32 mouse cellular contexts compared by ENCODE assay signal in genomic region chrX:23422746-23423145, GRCm38 (mm10). TPM values are rescaled to one million over a fixed set of nuclear protein-coding genes. Genes with fewer than 3 reads are reported as not detected.
DNase-seq lines count a peak whose midpoint lies in the region; ATAC-seq lines count a peak whose summit lies in the region.
"Had no signal": no experiment of that assay in that cellular context is flagged by ENCODE, and none has a peak within 500 bp of the region (broad histone marks: within the 10 kb centered on the region; RNA-seq: fewer than 3 reads in every experiment).

No protein-coding gene starts in this region.

- peaks cover 4% of the 10 kb centered on the region; the same call in 1 of the 2 replicates for H3K4me1 ChIP-seq in heart, embryonic 13.5 days
- H3K4me1 ChIP-seq in forebrain, embryonic 16.5 days (replicated peaks; ENCODE audit: control insufficient read depth, insufficient read depth, low read length): no peaks in the 10 kb centered on the region
- H3K4me1 ChIP-seq in midbrain, embryonic 16.5 days (ENCODE audit: control insufficient read depth, insufficient read depth, low read length): no peaks in the 10 kb centered on the region; the same call in 1 of the 2 replicates
- H3K4me1 ChIP-seq: embryonic facial prominence, embryonic 13.5 days; limb, embryonic 13.5 days; lung, embryonic 15.5 days; stomach, embryonic 15.5 days had no signal

- DNase-seq in embryo, embryonic 11 days: peak; percentile 0
- DNase-seq in embryo, embryonic 10 days (ENCODE audit: low spot score): no peak
- no peak for DNase-seq in heart, postnatal 14 days
- no peak for DNase-seq in left cerebral cortex, adult 9 months (ENCODE audit: low spot score in 2 of 2)
- DNase-seq: adrenal gland, adult 2 months; cerebellum, adult 11-12 months; gastrocnemius, adult 2 months; gastrocnemius, postnatal 36 days; heart, adult 18-20 months; kidney, adult 11 months; kidney, postnatal 25 days; lung, postnatal 36 days; retina, postnatal 1 day; right cerebral cortex, postnatal 14 days; thymus, postnatal 25 days had no signal

- no peak overlapping the region for H3K4me3 ChIP-seq in heart, embryonic 13.5 days
- no peak overlapping the region for H3K4me3 ChIP-seq in forebrain, embryonic 16.5 days (replicated peaks; ENCODE audit: low read length)
- no peak overlapping the region for H3K4me3 ChIP-seq in midbrain, embryonic 16.5 days (ENCODE audit: low read depth, low read length)
- H3K4me3 ChIP-seq: embryonic facial prominence, embryonic 13.5 days; gastrocnemius, adult 2 months; left cerebral cortex, adult 2 months; limb, embryonic 13.5 days; lung, embryonic 15.5 days; stomach, embryonic 15.5 days had no signal

- no peaks in the 10 kb centered on the region for H3K27me3 ChIP-seq in heart, embryonic 13.5 days (replicated peaks)
- H3K27me3 ChIP-seq in forebrain, embryonic 16.5 days (replicated peaks; ENCODE audit: control insufficient read depth, insufficient read depth, low read length): no peaks in the 10 kb centered on the region
- H3K27me3 ChIP-seq in midbrain, embryonic 16.5 days (ENCODE audit: control insufficient read depth, insufficient read depth, low read depth, low read length): no peaks in the 10 kb centered on the region
- H3K27me3 ChIP-seq: CH12.LX; embryonic facial prominence, embryonic 13.5 days; limb, embryonic 13.5 days; lung, embryonic 15.5 days; stomach, embryonic 15.5 days had no signal

- intact Hi-C loops in heart, postnatal 14 days (cut with DNase I): no loop called here

- no peak overlapping the region for H3K4me2 ChIP-seq in heart, embryonic 13.5 days
- H3K4me2 ChIP-seq in forebrain, embryonic 16.5 days (ENCODE audit: low read length): no peak overlapping the region
- H3K4me2 ChIP-seq in midbrain, embryonic 16.5 days (ENCODE audit: low read length): no peak overlapping the region
- H3K4me2 ChIP-seq: embryonic facial prominence, embryonic 13.5 days; heart, embryonic 11.5 days; hindbrain, embryonic 14.5 days; limb, embryonic 13.5 days; liver, embryonic 11.5 days; lung, embryonic 15.5 days; stomach, embryonic 15.5 days had no signal

- H3K9me3 ChIP-seq in heart, embryonic 13.5 days: no peaks in the 10 kb centered on the region
- H3K9me3 ChIP-seq in forebrain, embryonic 16.5 days (ENCODE audit: control insufficient read depth, low read length): no peaks in the 10 kb centered on the region
- H3K9me3 ChIP-seq in midbrain, embryonic 16.5 days (replicated peaks; ENCODE audit: control insufficient read depth, low read length, poor library complexity, severe bottlenecking): no peaks in the 10 kb centered on the region
- H3K9me3 ChIP-seq: embryonic facial prominence, embryonic 13.5 days; limb, embryonic 13.5 days; lung, embryonic 15.5 days; stomach, embryonic 15.5 days had no signal

- 53% methylated on average over 1 of the region's 1 CpGs for WGBS in heart, embryonic 13.5 days
- WGBS in forebrain, embryonic 16.5 days: 71% methylated on average over 1 of the region's 1 CpGs
- 65% methylated on average over 1 of the region's 1 CpGs for WGBS in midbrain, embryonic 16.5 days

- H3K27ac ChIP-seq in heart, embryonic 13.5 days (replicated peaks): 0 out of 2 replicates have a peak overlapping the region, but pooled peaks have one; percentile 24
- no peak overlapping the region for H3K27ac ChIP-seq in forebrain, embryonic 16.5 days (ENCODE audit: low read length)
- no peak overlapping the region for H3K27ac ChIP-seq in midbrain, embryonic 16.5 days (ENCODE audit: low read length)
- H3K27ac ChIP-seq: embryonic facial prominence, embryonic 13.5 days; gastrocnemius, adult 2 months; hindbrain, embryonic 14.5 days; left cerebral cortex, adult 2 months; limb, embryonic 13.5 days; lung, embryonic 15.5 days; stomach, embryonic 15.5 days had no signal

- ATAC-seq in heart, embryonic 13.5 days (ENCODE audit: extremely low read depth, insufficient number of reproducible peaks, low FRiP score, low TSS enrichment): no peak
- peak; percentile 72 for ATAC-seq in forebrain, embryonic 16.5 days
- ATAC-seq in midbrain, embryonic 16.5 days: peak; percentile 93
- ATAC-seq in cerebellum, adult (ENCODE audit: insufficient number of reproducible peaks, low FRiP score, low TSS enrichment): no peak
- ATAC-seq: activated CD4-positive, CD25-positive, alpha-beta regulatory T cell, adult 4 months; inflammation-experienced regulatory T-cells, adult 6 months had no signal

- H3K9ac ChIP-seq in heart, embryonic 13.5 days: no peak overlapping the region
- no peak overlapping the region for H3K9ac ChIP-seq in forebrain, embryonic 16.5 days (replicated peaks; ENCODE audit: low read depth, low read length)
- no peak overlapping the region for H3K9ac ChIP-seq in midbrain, embryonic 16.5 days (ENCODE audit: low read depth, low read length)
- H3K9ac ChIP-seq: embryonic facial prominence, embryonic 13.5 days; hindbrain, embryonic 14.5 days; limb, embryonic 13.5 days; lung, embryonic 15.5 days; stomach, embryonic 15.5 days had no signal

- H3K36me3 ChIP-seq in heart, embryonic 13.5 days: no peaks in the 10 kb centered on the region
- no peaks in the 10 kb centered on the region for H3K36me3 ChIP-seq in forebrain, embryonic 16.5 days (ENCODE audit: control insufficient read depth, insufficient read depth)
- no peaks in the 10 kb centered on the region for H3K36me3 ChIP-seq in midbrain, embryonic 16.5 days (ENCODE audit: control insufficient read depth, insufficient read depth, low read length)
- H3K36me3 ChIP-seq: embryonic facial prominence, embryonic 13.5 days; limb, embryonic 13.5 days; lung, embryonic 15.5 days; stomach, embryonic 15.5 days had no signal

RNA-seq across cellular contexts. Expression of gene Klhl13, which starts 57.9 kb away (rescaled TPM):
- 75.6 and 76.6 TPM in 2 replicates for polyA plus RNA-seq in heart, embryonic 13.5 days (2015; fragmentation: Nextera tagmentation; extraction: Ambion mirVana)
- 10 to 100 TPM; 18.4 to 23.3 TPM for total RNA-seq in heart, postnatal 14 days (2021)
- 86.5 and 100.0 TPM in 2 replicates for polyA plus RNA-seq in forebrain, embryonic 16.5 days (2015; fragmentation: Nextera tagmentation; extraction: Ambion mirVana)
- 184 and 188 TPM in 2 replicates for polyA plus RNA-seq in midbrain, embryonic 16.5 days (2015; fragmentation: Nextera tagmentation; extraction: Ambion mirVana)
- total RNA-seq: megakaryocyte, adult 5-6 weeks; monocyte, adult 5-6 weeks had no signal
- polyA plus RNA-seq: activated CD4-positive, CD25-positive, alpha-beta regulatory T cell, adult 4 months; inflammation-experienced regulatory T-cells, adult 6 months had no signal

Comparison
In these comparisons a context has a peak if more than half of its experiments do, and no peak if none do; other contexts are left out.
1. ATAC-seq: peak in forebrain, embryonic 16.5 days (single experiment) and midbrain, embryonic 16.5 days (single experiment); none in heart, embryonic 13.5 days (single experiment) and cerebellum, adult (single experiment).